Mouse (Mus musculus) neutrophil, adult 5-6 weeks (primary cell): ENCODE measurements at regions not wholly inside any gene's neighbourhood (a gene's known extent, or its start where the extent isn't known, plus 50 kb on each side); places are given as distances from the start of the nearest gene placed in this dataset.
A peak's percentile ranks its signal among the peaks of the same experiment; 100 is the strongest.

Source experiments
- ATAC-seq: fragments of 151-379, 151-347 bp; 2 replicates; pipeline ENCODE4 v1.8.0; 2017; ENCODE audit warnings: mild to moderate bottlenecking, moderate TSS enrichment; ENCODE audit not compliant: insufficient number of reproducible peaks, poor library complexity, low FRiP score, severe bottlenecking; ENCODE audit errors: extremely low read depth

GRCm38 (mm10) chr12:80022181-80023106 is 90.4 kb downstream of the Zfp36l1 start:
- ATAC-seq: no peak

- ATAC-seq: no peak
These were observed 91.8 kb downstream of the Zfp36l1 start for GRCm38 (mm10) chr12:80021030-80021473.

GRCm38 (mm10) chr12:80018086-80018485 is 94.7 kb downstream of the Zfp36l1 start:
- no peak for ATAC-seq

DNA sequence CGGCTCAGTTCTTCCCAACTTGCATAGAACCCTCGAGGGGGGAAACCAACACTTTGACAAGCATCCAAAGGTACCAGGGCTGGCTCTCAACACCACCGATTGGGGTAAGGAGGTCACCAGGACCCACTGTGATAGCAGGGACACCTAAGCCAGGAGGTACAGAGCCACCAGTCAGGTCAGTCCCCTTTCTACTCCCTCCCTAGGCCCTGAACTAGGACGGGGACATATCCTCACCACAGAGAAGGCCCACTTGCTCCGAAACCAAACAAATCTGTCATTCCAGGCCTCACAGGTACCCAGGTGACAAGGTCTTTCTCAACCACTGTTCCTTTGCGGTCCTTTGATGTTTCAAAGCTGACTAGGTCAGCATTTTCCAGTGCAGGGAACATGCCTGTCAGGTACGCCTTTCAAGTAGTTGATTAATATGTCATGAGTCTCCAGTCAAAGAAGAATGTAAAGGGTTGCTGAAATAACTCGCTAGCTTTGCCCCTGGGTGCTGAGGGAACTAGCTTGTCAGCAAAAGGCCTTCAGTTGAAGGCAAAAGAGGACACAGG is 95.4 kb downstream of the Zfp36l1 start:
- no peak for ATAC-seq

DNA sequence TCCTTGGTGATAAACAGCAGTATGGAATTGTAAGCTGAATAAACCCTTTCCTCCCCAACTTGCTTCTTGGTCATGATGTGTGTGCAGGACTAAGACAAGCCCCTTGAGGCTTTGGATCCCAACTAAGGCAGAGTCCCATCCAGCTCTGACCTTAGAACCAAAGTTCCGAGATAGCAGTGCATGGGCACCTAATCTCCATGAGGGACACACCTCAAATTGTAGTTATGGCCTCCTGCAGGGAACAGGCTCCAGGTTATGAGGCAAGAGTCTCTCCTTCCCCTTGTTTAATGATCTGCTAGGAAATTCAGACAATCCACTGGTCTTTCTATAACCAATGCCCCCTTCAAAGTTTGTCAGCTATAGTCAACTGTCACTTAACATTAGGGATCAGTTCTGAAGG is 96.9 kb downstream of the Zfp36l1 start:
- no peak for ATAC-seq

DNA sequence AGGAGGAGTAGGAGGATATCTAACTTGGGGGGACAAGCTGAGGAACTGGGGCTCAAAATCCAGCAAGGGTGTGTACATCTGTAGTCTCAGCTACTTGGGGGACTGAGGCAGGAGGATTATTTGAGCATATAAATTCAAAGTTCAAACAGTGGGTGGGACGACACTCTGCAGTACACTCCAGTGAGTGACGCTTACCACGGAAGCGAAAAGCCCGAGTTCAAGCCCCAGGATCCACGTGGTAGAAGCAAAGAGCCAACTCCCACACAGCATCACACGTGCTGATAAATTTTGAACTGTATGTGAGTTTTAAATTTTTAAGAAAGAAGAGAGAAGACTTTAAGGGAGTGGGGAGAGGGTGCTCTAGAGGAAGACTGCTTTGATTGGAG is 98.2 kb downstream of the Zfp36l1 start:
- 0 out of 2 replicates have a peak, but pooled peaks have one; percentile 10 for ATAC-seq

GRCm38 (mm10) chr12:80013904-80014597 is 98.8 kb downstream of the Zfp36l1 start:
- ATAC-seq: peak; percentile 70

DNA sequence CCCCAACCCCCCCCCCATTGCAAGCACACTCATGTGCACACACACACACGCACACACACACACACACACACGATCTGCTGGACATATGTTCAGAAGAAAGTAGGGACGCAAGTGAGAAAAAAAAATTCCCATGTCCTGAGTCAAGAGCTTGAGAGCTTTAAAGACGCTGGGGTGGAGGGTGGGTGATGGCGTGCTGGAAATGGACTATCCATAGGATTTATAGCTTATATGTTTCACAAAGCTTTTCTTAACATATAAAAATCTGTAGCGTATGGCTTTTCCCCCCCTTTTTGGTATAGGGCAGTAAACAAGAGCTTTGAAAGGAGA is 99.3 kb downstream of the Zfp36l1 start:
- ATAC-seq: no peak

- no peak for ATAC-seq
These were observed 100.9 kb downstream of the Zfp36l1 start for GRCm38 (mm10) chr12:80011916-80012315.

DNA sequence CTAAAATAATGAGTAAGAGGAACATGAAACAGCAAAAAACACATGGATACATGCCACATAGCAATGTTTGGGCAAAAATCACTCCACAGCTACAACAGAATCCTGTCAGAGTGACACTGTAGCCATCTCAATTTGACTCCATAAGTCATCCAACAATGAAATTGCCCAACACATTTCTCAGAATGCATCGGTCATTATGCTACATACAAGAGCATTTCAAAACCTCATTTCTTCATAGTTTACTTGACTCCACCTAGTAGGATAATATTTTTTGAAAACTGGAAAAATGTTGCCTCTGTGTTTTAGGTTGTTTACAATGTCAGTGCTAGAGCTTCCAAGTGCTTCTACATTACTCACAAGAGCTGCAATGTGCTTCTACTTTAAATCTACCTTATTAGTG is 101.9 kb downstream of the Zfp36l1 start:
- ATAC-seq: no peak

- ATAC-seq: no peak
These were observed 102.6 kb downstream of the Zfp36l1 start for GRCm38 (mm10) chr12:80010220-80010619.

DNA sequence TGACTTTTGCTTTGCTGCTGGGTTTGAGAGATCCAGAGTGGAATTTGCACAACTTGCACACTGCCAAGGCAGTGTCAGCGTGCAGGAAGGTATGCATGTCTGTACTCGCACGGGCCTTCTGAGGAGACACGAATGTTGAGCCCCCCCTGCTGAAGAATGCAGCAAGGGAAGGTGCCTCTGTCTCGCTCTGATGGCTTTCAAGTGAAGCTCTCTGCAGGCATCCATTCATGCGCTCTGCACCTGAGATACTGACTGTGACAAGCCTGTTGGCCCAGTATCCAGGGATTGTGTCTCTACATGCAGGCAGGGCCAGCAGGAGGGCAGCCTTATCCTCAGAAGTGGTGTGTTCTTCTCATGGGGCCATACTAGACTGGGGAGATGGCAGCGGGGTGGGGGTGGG is 105.0 kb downstream of the Zfp36l1 start:
- no peak for ATAC-seq

- ATAC-seq: no peak
These were observed 107.4 kb downstream of the Zfp36l1 start for GRCm38 (mm10) chr12:80005227-80005919.

DNA sequence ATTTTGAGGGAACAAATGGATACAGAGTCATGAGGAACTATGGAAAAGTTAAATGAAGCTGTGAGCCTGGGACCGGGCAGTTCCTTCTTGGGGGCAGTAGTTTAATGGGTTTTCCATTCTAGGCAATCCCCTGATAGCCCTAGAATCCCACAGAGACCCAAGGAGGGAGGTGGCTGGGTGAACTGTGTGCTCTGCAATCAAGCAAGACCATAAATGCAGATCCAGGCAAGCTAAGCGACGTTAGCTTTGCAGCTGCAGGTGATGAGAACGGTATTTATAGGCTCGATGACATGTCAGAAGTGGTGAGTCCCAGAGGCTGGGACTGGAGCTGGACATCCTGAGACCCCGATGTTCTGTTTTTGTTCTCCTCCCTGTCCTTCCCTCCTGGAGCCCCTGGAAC is 108.2 kb downstream of the Zfp36l1 start:
- ATAC-seq: no peak

DNA sequence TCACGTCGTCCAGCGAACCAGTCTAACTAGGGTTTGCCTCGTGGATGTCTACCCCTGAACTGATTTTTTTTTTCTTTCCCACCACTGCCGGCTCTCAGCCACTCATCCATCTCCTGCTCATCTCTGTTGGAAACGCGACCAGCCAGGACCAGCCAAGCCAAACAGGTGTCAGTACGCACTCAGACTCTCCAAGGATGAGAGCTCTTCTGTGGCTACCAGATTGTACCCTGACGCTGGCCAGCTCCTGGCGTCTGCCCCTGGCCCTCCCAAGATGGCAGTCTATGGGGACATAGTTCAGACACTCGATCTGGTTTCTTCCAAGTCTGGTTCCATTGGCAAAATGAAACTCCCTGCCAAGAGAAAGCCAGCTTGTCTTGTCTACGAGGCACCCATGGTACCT is 109.3 kb downstream of the Zfp36l1 start:
- no peak for ATAC-seq

- ATAC-seq: no peak
These were observed 110.2 kb downstream of the Zfp36l1 start for GRCm38 (mm10) chr12:80002474-80003125.

- peak; percentile 50; the same call in 1 of the 2 replicates for ATAC-seq
These were observed 111.0 kb downstream of the Zfp36l1 start for GRCm38 (mm10) chr12:80001794-80002193.

DNA sequence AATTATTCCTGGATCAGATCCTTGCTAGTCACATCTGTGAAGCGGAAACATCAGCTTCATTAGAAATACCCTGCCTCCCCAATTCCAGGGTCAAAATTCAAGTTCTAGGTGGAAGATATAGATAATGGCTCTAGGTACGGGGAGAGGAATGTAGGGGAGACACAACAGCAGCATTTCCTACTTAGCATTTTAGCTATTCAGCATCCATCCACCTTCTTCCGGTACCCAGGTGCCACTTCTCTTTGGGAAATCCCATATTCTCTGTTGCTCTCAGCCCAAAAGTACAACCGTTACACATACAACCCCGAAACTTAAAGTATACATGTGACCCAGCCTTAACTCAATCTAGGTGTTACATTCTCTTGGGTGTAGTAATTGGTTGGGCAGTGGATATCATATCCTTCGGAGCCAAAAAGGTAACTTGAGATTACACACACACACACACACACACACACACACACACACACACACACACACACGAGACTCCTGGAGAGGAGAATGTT is 112.9 kb downstream of the Zfp36l1 start:
- ATAC-seq: no peak

DNA sequence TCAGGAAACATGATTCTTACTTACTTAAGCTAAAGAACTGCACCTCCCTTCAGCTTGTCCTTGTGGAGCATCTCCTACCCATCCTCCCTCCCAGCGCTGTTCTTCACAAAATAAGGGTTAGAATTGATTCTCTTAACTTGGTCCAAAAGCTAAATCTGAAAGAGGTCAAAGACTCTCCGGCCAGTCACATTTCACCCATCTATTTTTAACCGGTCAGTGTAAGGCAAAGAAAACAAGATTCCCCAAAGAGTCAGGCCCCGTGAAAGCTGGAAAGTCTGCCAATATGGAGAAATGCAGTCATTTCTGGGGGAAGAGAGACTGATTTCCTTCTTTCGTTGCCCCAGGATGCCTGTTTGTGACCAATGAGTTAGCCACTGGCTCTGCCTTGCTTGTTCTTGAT is 114.0 kb downstream of the Zfp36l1 start:
- no peak for ATAC-seq
